Mouse (Mus musculus) ES-Bruce4 (cell line): Measurements from ENCODE around the gene Hist1h2bl.

ENCODE experiments used
- CTCF ChIP-seq: IDR thresholded peaks from one replicate; pipeline ENCODE4 v1.8.1; 2011; ENCODE audit warnings: low read depth, low read length
- EP300 ChIP-seq: IDR thresholded peaks from 2 replicates; pipeline ENCODE4 v1.6.1; 2011; ENCODE audit warnings: low read depth, low read length; ENCODE audit not compliant: insufficient read depth
- POLR2A ChIP-seq: IDR thresholded peaks from one replicate; pipeline ENCODE4 v1.8.1; 2011; ENCODE audit warnings: low read length; ENCODE audit not compliant: insufficient read depth

- no peak for TF ChIP-seq CTCF
- TF ChIP-seq POLR2A: no peak
- no peak for TF ChIP-seq EP300
Measured at GRCm38 (mm10) chr13:21714725-21715124, 1.2 kb downstream of the Hist1h2bl start.
